Mouse (Mus musculus) heart, postnatal 0 days (tissue): Measurements from ENCODE around the gene Try5. TPM values are rescaled to one million over a fixed set of nuclear protein-coding genes. Genes with fewer than 3 reads are reported as not detected.
"Not testable (repeated sequence)": the region's sequence is repeated elsewhere in the genome, so short reads cannot be mapped to it uniquely, and the experiment has no call there.

Experiments
- ATAC-seq: fragments of 200-750 bp; cut with Nextera tagmentation; 2 replicates; pipeline ENCODE4 v1.8.0; 2017; ENCODE audit warnings: low read depth, moderate number of reproducible peaks, moderate library complexity; ENCODE audit not compliant: insufficient read depth
- DNase-seq: peaks from one replicate; pipeline ENCODE4 v3.0.0-alpha.2; 2016; ENCODE audit warnings: low spot score
- H3K27ac ChIP-seq: fragments of 300-500 bp; sonication (generic); 2 replicates; pipeline ENCODE4 v1.5.1; 2014; ENCODE audit warnings: low read depth, mild to moderate bottlenecking
- H3K27me3 ChIP-seq: fragments of 300-500 bp; sonication (generic); 2 replicates; pipeline ENCODE4 v1.6.1; 2014; ENCODE audit warnings: low read length, mixed read lengths; ENCODE audit not compliant: control insufficient read depth, insufficient read depth
- H3K36me3 ChIP-seq: fragments of 300-500 bp; sonication (generic); replicated peaks from 2 replicates; pipeline ENCODE4 v1.6.1; 2014; ENCODE audit warnings: low read length, mixed read lengths; ENCODE audit not compliant: control insufficient read depth, insufficient read depth
- H3K4me1 ChIP-seq: fragments of 300-500 bp; sonication (generic); 2 replicates; pipeline ENCODE4 v1.6.1; 2014; ENCODE audit warnings: antibody characterized with exemption; ENCODE audit not compliant: control insufficient read depth, insufficient read depth
- H3K4me2 ChIP-seq: fragments of 300-500 bp; sonication (generic); 2 replicates; pipeline ENCODE4 v1.6.1; 2014; ENCODE audit warnings: low read depth, mild to moderate bottlenecking, low read length, moderate library complexity
- H3K4me3 ChIP-seq: fragments of 300-500 bp; sonication (generic); 2 replicates; pipeline ENCODE4 v1.5.1; 2014; ENCODE audit warnings: low read depth, low read length
- H3K9ac ChIP-seq: fragments of 300-500 bp; sonication (generic); replicated peaks from 2 replicates; pipeline ENCODE4 v1.6.1; 2014; ENCODE audit warnings: low read depth, low read length, mixed read lengths
- H3K9me3 ChIP-seq: fragments of 300-500 bp; sonication (generic); replicated peaks from 2 replicates; pipeline ENCODE4 v1.6.1; 2016; ENCODE audit warnings: low read length; ENCODE audit not compliant: control insufficient read depth
- CTCF ChIP-seq: IDR thresholded peaks from 2 replicates; pipeline ENCODE4 v1.5.1; 2016; ENCODE audit warnings: antibody characterized with exemption, control low read depth, low read depth
- EP300 ChIP-seq: IDR thresholded peaks from 2 replicates; pipeline ENCODE4 v1.6.1; 2016; ENCODE audit warnings: antibody characterized with exemption, low read depth
- WGBS: fragments of 180-500 bp; shearing (Covaris S2); extraction: QIAGEN DNeasy Blood & Tissue Kit; methylation state at CpG from one replicate; pipeline ENCODE4 v1.1.7; 2014; 5-methylcytosine and 5-hydroxymethylcytosine counted together
- polyA plus RNA-seq: library from polyadenylated mRNA; unstranded; fragments of >200 nt; fragmentation: Nextera tagmentation; extraction: Ambion mirVana; gene quantifications from 2 replicates; pipeline ENCODE4 v1.2.1, GENCODE M21; 2015
- total RNA-seq: library from RNA; depleted of rRNA; stranded (reverse); fragments of >200 nt; gene quantifications from 2 replicates; pipeline ENCODE4 v1.2.3, GENCODE M21; 2014; ENCODE audit warnings: low replicate concordance; rRNA removed

Try5 gene
- not detected in 2 replicates for total RNA-seq
- not detected in 2 replicates for polyA plus RNA-seq

DNA sequence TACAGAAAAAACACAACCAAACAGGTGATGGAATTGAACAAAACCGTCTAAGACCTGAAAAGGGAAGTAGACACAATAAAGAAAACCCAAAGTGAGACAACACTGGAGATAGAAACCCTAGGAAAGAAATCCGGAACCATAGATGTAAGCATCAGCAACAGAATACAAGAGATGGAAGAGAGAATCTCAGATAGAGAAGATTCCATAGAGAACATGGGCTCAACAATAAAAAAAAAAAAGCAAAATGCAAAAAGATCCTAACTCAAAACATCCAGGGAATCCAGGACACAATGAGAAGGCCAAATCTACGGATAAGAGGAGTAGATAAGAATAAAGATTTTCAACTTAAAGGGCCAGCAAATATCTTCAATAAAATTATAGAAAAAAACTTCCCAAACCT is at the start of gene Try5:
Try5 (minus strand) TSS at position 101 of the 400 bp plus-strand sequence.
- not testable (repeated sequence) for H3K27me3 ChIP-seq, H3K9ac ChIP-seq, H3K4me1 ChIP-seq, H3K4me2 ChIP-seq, H3K27ac ChIP-seq, H3K36me3 ChIP-seq, H3K4me3 ChIP-seq, ATAC-seq, H3K9me3 ChIP-seq, DNase-seq
- 43% methylated on average over 3 of the region's 3 CpGs for WGBS

DNA sequence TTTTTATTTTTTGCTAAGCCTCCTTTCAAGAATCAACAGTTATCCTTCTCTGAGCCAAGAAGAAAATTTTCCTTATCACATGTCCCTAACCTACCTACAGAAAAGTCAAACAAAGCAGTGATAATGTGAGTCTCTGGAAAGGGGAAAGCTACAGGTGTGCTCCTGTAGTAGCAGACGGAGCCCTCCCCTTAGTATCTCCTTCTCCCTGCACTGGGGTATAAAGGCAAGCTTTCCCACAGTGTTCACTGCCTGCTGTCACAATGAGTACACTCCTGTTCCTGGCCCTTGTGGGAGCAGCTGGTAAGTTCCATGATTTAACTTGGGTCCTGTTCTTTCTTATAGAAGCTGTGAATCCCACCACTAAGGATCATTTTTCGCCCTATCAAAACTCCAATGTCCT is 37.3 kb upstream of the Try5 start, which contains the start of gene Try10:
Try10 (plus strand) TSS at position 174 of the 400 bp plus-strand sequence.
- TF ChIP-seq CTCF: no peak
- TF ChIP-seq EP300: no peak
- Histone ChIP-seq H3K4me1 (no peaks in the 10 kb centered on the region), H3K27me3 (no peaks in the 10 kb centered on the region), H3K4me2 (no peak within 1 kb of the TSS), H3K4me3 (no peak within 1 kb of the TSS), H3K36me3 (no peaks in the 10 kb centered on the region), H3K9ac (no peak within 1 kb of the TSS), H3K9me3 (no peaks in the 10 kb centered on the region), H3K27ac (no peak within 1 kb of the TSS)
- WGBS: 55% methylated on average over 2 of the region's 2 CpGs
- DNase-seq (no peak), ATAC-seq (no peak)

DNA sequence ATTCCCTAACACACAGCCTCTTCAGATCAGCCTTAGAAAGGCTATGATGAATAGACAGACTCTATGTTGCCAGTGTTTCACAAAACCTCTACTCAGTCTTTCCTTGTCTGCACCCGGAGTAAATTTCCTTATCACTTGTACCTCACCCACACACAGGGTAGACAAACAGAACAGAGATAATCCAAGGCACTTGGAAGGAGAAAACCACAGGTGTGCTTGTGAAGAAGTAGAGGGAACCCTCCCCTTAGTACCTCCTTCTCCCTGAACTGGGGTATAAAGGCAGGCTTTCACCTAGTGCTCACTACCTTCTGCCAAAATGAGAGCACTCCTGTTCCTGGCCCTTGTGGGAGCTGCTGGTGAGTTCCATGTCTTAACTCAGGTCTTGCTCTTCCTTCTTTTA is 14.7 kb downstream of the Try5 start, which contains the start of gene Try4:
Try4 (plus strand) TSS at position 301 of the 400 bp plus-strand sequence.
- Histone ChIP-seq H3K4me1 (no peaks in the 10 kb centered on the region), H3K36me3 (no peaks in the 10 kb centered on the region), H3K9ac (no peak within 1 kb of the TSS), H3K27ac (no peak within 1 kb of the TSS), H3K9me3 (no peaks in the 10 kb centered on the region), H3K4me3 (no peak within 1 kb of the TSS), H3K4me2 (no peak within 1 kb of the TSS), H3K27me3 (no peaks in the 10 kb centered on the region)
- ATAC-seq (no peak), DNase-seq (no peak)
- TF ChIP-seq EP300 (no peak), CTCF (no peak)
- 41% methylated on average over 1 of the region's 1 CpGs for WGBS

GRCm38 (mm10) chr6:41298255-41298654 is 18.4 kb downstream of the Try5 start:
- no peak overlapping the region for H3K4me2 ChIP-seq
- no peak for DNase-seq
- no peak for ATAC-seq
- 8% methylated on average over 1 of the region's 1 CpGs for WGBS
- H3K4me3 ChIP-seq: no peak overlapping the region
- TF ChIP-seq EP300 (no peak), CTCF (no peak)
- H3K36me3 ChIP-seq: no peaks in the 10 kb centered on the region
- no peaks in the 10 kb centered on the region for H3K4me1 ChIP-seq
- H3K9ac ChIP-seq: no peak overlapping the region
- no peaks in the 10 kb centered on the region for H3K9me3 ChIP-seq
- H3K27me3 ChIP-seq: no peaks in the 10 kb centered on the region
- no peak overlapping the region for H3K27ac ChIP-seq

- Histone ChIP-seq H3K4me3 (no peak overlapping the region), H3K4me1 (no peaks in the 10 kb centered on the region), H3K9ac (no peak overlapping the region), H3K9me3 (no peaks in the 10 kb centered on the region), H3K4me2 (no peak overlapping the region), H3K27ac (no peak overlapping the region), H3K36me3 (no peaks in the 10 kb centered on the region), H3K27me3 (no peaks in the 10 kb centered on the region)
- DNase-seq: no peak
- 50% methylated on average over 6 of the region's 6 CpGs for WGBS
- no peak for ATAC-seq
- TF ChIP-seq CTCF: no peak
- TF ChIP-seq EP300: no peak
These were observed 50.5 kb downstream of the Try5 start for GRCm38 (mm10) chr6:41266140-41266539.

GRCm38 (mm10) chr6:41262796-41263195 is 53.8 kb downstream of the Try5 start:
- no peak overlapping the region for H3K9ac ChIP-seq
- H3K4me2 ChIP-seq: no peak overlapping the region
- ATAC-seq (no peak), DNase-seq (peak; percentile 8)
- 22% methylated on average over 3 of the region's 3 CpGs for WGBS
- no peaks in the 10 kb centered on the region for H3K36me3 ChIP-seq
- no peaks in the 10 kb centered on the region for H3K27me3 ChIP-seq
- no peaks in the 10 kb centered on the region for H3K9me3 ChIP-seq
- no peak overlapping the region for H3K4me3 ChIP-seq
- no peak overlapping the region for H3K27ac ChIP-seq
- H3K4me1 ChIP-seq: peaks cover 9% of the 10 kb centered on the region; the same call in 1 of the 2 replicates
- TF ChIP-seq EP300: no peak
- peak; percentile 47 for TF ChIP-seq CTCF

Other genes starting within 250 kb of the Try5 start
- gene Try4, start 14.6 kb downstream of the Try5 start, total RNA-seq: not detected in 2 replicates
- gene Try4, start 14.6 kb downstream of the Try5 start, polyA plus RNA-seq: not detected in 2 replicates
- gene Try10, start 37.3 kb upstream of the Try5 start, total RNA-seq: not detected in 2 replicates
- not detected in 2 replicates for gene Try10, start 37.3 kb upstream of the Try5 start, polyA plus RNA-seq
- not detected in 2 replicates for gene Prss3, start 60.8 kb upstream of the Try5 start, total RNA-seq
- gene Prss3, start 60.8 kb upstream of the Try5 start, polyA plus RNA-seq: not detected in 2 replicates
- gene Gm5771, start 75.5 kb upstream of the Try5 start, total RNA-seq: not detected in 2 replicates
- gene Gm5771, start 75.5 kb upstream of the Try5 start, polyA plus RNA-seq: not detected in 2 replicates
- not detected in 2 replicates for gene Gm10334, start 129.3 kb upstream of the Try5 start, total RNA-seq
- gene Gm10334, start 129.3 kb upstream of the Try5 start, polyA plus RNA-seq: not detected in 2 replicates
- not detected in 2 replicates for gene Prss1, start 142.1 kb upstream of the Try5 start, total RNA-seq
- gene Prss1, start 142.1 kb upstream of the Try5 start, polyA plus RNA-seq: not detected in 2 replicates
- gene Prss2, start 204.9 kb upstream of the Try5 start, total RNA-seq: not detected in 2 replicates
- gene Prss2, start 204.9 kb upstream of the Try5 start, polyA plus RNA-seq: not detected in 2 replicates